Mouse (Mus musculus): ENCODE results near the gene Prpf38b.

- TF ChIP-seq CTCF (IDR thresholded peaks at IDR 0.05; ENCODE audit: low read depth, low read length) (no peak), GATA2 (IDR thresholded peaks at IDR 0.05; ENCODE audit: borderline replicate concordance, low read depth, low read length) (no peak)
Observed at GRCm38 (mm10) chr3:108856386-108857123, 55.0 kb downstream of the Prpf38b start.

Measured in G1E (cell line).